Mouse (Mus musculus): ENCODE measurements around the gene Rspo4. TPM values are rescaled to one million over a fixed set of nuclear protein-coding genes. Genes with fewer than 3 reads are reported as not detected.

The Rspo4 gene
- total RNA-seq (2015) (not detected in 2 replicates), total RNA-seq (2017) (not detected in 2 replicates)

DNA sequence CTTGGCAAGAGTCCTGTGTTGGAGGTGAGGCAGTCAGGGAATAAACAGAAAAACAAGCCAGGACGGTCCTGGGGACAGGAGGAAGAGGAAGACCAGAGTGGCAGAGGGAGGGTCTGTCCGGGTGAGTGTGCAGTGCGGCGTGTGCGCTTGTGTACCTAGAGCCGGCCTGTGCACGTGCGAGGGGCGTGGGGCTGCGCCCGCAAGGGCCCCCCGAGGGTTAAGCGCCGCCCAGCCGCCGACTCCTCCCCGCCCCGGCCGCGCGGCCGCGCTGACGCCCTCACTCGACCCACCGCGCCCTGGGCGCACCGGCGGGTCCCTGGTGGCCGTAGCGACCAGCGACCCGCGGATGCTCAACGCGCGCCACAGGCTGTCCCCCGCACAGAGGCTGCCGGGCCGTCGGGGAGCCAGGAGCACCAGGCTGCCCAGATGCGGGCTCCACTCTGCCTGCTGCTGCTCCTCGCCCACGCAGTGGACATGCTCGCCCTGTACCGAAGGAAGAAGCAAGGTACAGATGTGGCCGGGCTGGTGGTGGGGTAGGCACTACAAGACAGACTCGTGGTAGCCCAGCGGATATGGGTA lies at the start of gene Rspo4:
Gene Rspo4 (plus strand): TSS at position 280 of the 579 bp plus-strand sequence.
- ATAC-seq (replicated peaks; ENCODE audit: poor library complexity) = peak; percentile 14; the same call in 1 of the 2 replicates

DNA sequence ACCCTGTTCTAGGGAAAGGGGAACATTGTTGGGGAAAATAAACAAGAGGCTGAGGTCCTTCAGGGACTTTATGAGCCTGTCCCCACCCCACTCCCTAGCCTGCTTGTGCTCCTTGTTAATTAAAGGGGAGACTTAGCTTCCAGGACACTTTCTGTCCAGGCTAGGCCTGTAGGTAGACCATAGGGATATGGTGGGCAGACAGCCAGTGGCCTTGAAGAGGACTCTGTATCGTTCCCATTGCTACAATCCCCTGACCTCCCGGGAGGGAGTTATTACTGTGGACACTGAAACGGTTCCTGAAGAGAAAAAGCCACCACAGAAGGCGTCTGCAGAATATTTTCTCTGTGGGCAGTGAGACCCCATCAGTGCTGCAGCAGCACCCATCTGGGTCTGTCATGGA lies 27.1 kb upstream of the Rspo4 start:
- ATAC-seq (replicated peaks; ENCODE audit: poor library complexity) = no peak

GRCm38 (mm10) chr2:151862257-151862810 lies 19.6 kb downstream of the Rspo4 start:
- ATAC-seq (replicated peaks; ENCODE audit: poor library complexity) = peak; percentile 49

GRCm38 (mm10) chr2:151864941-151865340 lies 22.2 kb downstream of the Rspo4 start:
- ATAC-seq (replicated peaks; ENCODE audit: poor library complexity) = no peak

GRCm38 (mm10) chr2:151866487-151866886 lies 23.8 kb downstream of the Rspo4 start:
- ATAC-seq (replicated peaks; ENCODE audit: poor library complexity) = peak; percentile 83

DNA sequence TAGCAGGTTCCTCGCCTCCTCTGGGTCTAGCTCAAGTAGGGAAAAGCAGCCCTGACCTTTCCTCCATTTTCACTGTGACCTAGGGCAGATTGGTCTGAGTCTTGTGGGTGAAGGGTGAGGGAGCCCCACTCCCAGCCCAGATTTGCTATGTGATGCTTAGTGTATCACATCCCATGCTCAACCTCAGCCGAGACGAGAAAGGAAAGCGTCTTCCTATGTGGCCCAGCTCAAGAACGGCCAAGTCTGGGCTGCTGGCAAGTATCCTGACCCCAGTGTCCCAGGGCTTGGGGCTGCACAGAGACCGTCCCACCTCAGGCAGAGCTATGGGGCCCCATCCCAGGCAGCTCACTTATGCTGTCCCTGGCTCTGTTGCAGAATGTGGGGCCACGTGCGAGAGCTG lies 25.5 kb downstream of the Rspo4 start:
- no peak for ATAC-seq (replicated peaks; ENCODE audit: poor library complexity)

GRCm38 (mm10) chr2:151874551-151874950 lies 31.8 kb downstream of the Rspo4 start:
- ATAC-seq (replicated peaks; ENCODE audit: poor library complexity) = 0 out of 2 replicates have a peak, but pooled peaks have one; percentile 43

DNA sequence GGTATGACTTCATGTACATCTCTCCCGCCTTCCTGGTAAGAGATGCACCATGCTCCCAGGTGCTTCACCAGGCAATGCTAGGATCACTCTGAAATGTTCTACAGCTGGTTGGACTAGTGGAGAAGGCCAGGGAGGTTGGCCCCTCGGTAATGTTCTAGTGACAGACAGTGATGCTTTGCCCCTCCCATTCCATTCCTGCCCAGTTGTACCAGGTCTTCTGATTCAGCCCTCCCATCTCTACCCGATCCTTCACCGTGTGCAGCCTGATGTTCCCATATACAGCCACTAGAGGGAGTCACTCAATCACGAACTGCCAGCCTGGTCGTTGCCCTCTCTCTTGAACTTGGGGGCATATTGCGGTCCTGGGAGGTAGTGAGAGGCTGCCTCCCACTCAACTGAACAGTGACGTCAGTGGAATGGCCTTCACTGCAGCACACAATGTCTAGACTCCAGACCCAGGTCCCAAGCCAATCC lies 33.3 kb downstream of the Rspo4 start:
- peak; percentile 90 for ATAC-seq (replicated peaks; ENCODE audit: poor library complexity)

DNA sequence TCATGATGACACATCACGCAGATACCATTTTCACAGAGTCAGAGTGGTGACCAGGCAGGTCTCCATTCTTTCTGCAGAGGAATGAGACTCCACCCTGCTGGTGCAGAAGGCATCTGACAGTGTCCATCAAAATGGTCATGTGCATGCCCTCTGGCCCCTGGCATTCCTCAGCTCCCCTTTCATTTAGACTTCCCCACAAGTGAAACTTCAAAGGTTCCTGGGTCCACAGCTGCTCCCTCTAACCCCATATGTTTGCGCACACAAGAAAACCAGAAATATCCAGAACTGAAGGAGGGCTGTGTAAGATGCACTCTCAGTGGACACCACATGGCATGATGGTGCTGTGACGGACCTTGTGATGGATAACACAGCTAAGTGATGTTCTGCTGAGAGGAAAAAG lies 35.9 kb downstream of the Rspo4 start:
- no peak for ATAC-seq (replicated peaks; ENCODE audit: poor library complexity)

- peak; percentile 41; the same call in 1 of the 2 replicates for ATAC-seq (replicated peaks; ENCODE audit: poor library complexity)
These were observed 37.0 kb downstream of the Rspo4 start for GRCm38 (mm10) chr2:151879760-151880159.

DNA sequence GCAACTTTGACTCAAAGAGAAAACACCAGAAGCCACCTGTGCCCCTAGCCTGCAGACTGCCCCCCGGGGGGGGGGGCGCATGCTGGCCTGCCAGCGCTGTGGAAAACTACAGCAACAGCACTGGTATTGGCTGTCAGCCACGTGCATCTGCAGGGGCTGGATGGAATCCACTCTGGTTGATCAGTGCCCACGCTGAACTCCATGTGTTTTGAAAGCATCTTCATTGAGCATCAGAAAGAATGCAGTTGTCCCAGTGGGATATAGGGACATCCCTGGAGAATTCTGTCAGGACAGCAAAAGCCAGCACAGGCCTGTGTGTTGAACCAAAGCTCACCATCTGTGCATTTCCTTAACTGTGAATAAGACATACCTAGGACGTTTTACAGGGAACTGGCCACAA lies 48.3 kb downstream of the Rspo4 start:
- ATAC-seq (replicated peaks; ENCODE audit: poor library complexity) = no peak

DNA sequence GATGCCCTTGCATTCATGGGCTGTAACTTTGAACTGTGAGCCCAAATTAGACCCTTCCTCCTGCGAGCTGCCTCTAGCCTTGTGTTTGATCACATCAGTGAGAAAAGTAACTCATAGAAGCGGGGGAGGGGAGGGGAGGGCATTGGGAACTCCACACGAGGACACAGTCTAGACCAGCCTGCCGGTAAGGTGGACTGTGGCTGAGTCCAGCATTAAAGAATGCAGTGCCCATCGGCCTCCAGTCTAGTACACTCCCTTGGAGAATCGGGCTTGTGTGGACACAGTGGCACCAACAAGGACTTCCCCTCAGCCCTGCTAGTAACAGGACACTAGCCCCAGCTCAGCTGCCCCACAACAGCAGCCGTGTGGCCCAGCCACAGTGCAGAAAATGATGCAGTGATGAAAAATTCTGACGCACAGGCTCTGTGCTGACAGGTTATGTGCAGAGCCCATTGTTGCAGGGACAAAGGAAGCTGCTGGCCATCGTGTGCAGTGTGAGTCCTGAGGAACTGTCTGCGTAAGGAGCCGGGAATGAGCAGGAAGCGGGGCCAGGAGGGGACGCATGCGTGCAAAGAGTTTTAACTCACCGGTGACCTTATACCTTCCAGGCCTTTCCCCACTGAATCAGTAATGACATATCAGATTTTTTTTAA lies 50.5 kb downstream of the Rspo4 start:
- ATAC-seq (replicated peaks; ENCODE audit: poor library complexity) = no peak

GRCm38 (mm10) chr2:151894209-151894980 lies 51.7 kb downstream of the Rspo4 start:
- no peak for ATAC-seq (replicated peaks; ENCODE audit: poor library complexity)

GRCm38 (mm10) chr2:151895911-151896310 lies 53.2 kb downstream of the Rspo4 start:
- no peak for ATAC-seq (replicated peaks; ENCODE audit: poor library complexity)

GRCm38 (mm10) chr2:151898106-151898505 lies 55.4 kb downstream of the Rspo4 start:
- ATAC-seq (replicated peaks; ENCODE audit: poor library complexity) = no peak

GRCm38 (mm10) chr2:151900845-151901244 lies 58.1 kb downstream of the Rspo4 start:
- no peak for ATAC-seq (replicated peaks; ENCODE audit: poor library complexity)

GRCm38 (mm10) chr2:151903267-151903666 lies 60.5 kb downstream of the Rspo4 start:
- no peak for ATAC-seq (replicated peaks; ENCODE audit: poor library complexity)

DNA sequence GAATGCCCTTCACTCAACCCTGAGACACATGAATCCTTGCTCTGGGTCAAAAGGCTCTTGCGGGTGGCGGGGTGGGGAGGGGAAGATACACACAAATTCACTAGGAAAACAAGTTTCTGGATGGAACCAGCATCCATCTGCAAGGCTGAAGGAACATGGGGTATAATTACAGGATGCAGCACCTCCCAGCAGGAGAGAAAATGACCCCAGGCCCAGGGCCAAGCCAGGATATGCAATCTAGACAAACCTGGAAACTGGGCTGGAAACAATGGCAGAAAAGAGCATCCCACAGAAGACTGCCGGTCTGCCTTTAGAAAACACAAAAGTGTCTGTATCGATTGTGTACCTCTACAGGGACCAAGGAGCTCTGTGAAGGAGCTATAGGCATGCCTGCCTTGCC lies 61.2 kb downstream of the Rspo4 start:
- no peak for ATAC-seq (replicated peaks; ENCODE audit: poor library complexity)

DNA sequence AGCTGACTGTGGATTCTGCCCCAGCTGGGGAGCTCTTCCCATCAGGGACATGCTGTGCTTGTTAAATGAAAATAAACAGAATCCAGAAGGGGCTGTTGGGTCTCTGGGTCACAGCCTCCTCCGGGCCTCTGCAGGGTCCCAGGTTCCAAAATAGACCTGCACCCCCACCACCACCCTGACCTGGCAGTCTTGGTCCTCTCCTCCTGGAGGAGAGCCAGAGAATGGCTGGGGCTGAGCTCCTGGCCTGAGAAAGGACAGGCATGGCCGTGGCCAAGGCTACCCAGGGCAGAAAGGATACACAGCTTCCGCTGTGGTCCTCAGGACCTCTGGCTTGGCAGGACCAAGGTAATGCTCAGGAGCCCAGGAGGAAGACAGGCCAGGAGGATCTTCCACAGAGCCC lies 61.9 kb downstream of the Rspo4 start:
- ATAC-seq (replicated peaks; ENCODE audit: poor library complexity) = no peak

GRCm38 (mm10) chr2:151907020-151907419 lies 64.3 kb downstream of the Rspo4 start:
- no peak for ATAC-seq (replicated peaks; ENCODE audit: poor library complexity)

DNA sequence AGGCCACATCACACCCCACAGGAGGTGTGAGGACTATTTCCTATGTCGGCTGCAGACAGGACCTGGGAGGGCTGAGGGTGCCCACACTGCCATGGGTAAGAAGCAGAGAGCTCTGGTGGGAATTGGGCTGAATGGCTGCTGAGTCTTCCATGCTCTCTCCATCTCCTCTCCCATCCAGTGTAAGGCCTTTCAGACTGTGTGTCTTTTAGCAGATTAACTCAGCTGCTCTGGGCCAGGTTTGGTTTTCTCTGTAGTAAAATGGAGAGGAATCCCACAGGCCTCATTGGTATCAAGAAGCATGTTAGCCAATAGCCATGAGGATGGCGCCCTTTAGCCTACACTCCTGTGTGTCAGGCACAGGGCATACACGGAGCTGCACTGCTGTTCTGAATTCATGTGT lies 66.7 kb downstream of the Rspo4 start:
- ATAC-seq (replicated peaks; ENCODE audit: poor library complexity) = no peak
